Mouse (Mus musculus): Measurements from ENCODE around the gene Cdh16. TPM values are rescaled to one million over a fixed set of nuclear protein-coding genes. Genes with fewer than 3 reads are reported as not detected.

Cdh16 gene
- polyA plus RNA-seq, 1 experiment from 2014 or later = 26.4 TPM

GRCm38 (mm10) chr8:104601941-104602371 lies 22.2 kb downstream of the Cdh16 start:
- Histone ChIP-seq H3K9ac (ENCODE audit: low read length) (peak overlapping the region; percentile 66), H3K4me1 (ENCODE audit: control insufficient read depth in 2 of 2, insufficient read depth in 2 of 2, low read length in 2 of 2) (peaks cover 31 to 48% of the 10 kb centered on the region in 2 experiments), H3K9me3 (ENCODE audit: control insufficient read depth, low read length) (no peaks in the 10 kb centered on the region), H3K27me3 (ENCODE audit: control insufficient read depth, insufficient read depth, low read length) (no peaks in the 10 kb centered on the region), H3K27ac (replicated peaks in 1 of 2; ENCODE audit: control insufficient read depth in 1 of 2, insufficient read depth in 1 of 2, low read depth in 2 of 2, low read length in 2 of 2) (peak overlapping the region; percentile 51 to 89; a peak in 3 of 4 replicates), H3K4me2 (ENCODE audit: low read length) (peak overlapping the region; percentile 71), H3K36me3 (ENCODE audit: control insufficient read depth, insufficient read depth, low read length) (no peaks in the 10 kb centered on the region), H3K4me3 (ENCODE audit: control insufficient read depth in 1 of 2, insufficient read depth in 1 of 2, low read depth in 1 of 2, low read length in 2 of 2) (peak overlapping the region; percentile 16 to 33; a peak in 3 of 4 replicates)
- no peak for ATAC-seq (ENCODE audit: insufficient number of reproducible peaks, insufficient read depth, low FRiP score, low read depth)
- 1% methylated on average over 12 of the region's 12 CpGs for WGBS

GRCm38 (mm10) chr8:104601386-104601785 lies 22.8 kb downstream of the Cdh16 start:
- Histone ChIP-seq H3K4me2 (ENCODE audit: low read length) (peak overlapping the region; percentile 71), H3K9me3 (ENCODE audit: control insufficient read depth, low read length) (no peaks in the 10 kb centered on the region), H3K4me3 (ENCODE audit: control insufficient read depth in 1 of 2, insufficient read depth in 1 of 2, low read depth in 1 of 2, low read length in 2 of 2) (no peak overlapping the region), H3K27ac (replicated peaks in 1 of 2; ENCODE audit: control insufficient read depth in 1 of 2, insufficient read depth in 1 of 2, low read depth in 2 of 2, low read length in 2 of 2) (peak overlapping the region in 1 of 2 experiments; percentile 16; a peak in 1 of 4 replicates), H3K27me3 (ENCODE audit: control insufficient read depth, insufficient read depth, low read length) (no peaks in the 10 kb centered on the region), H3K9ac (ENCODE audit: low read length) (peak overlapping the region; percentile 66), H3K4me1 (ENCODE audit: control insufficient read depth in 2 of 2, insufficient read depth in 2 of 2, low read length in 2 of 2) (peaks cover 27 to 42% of the 10 kb centered on the region in 2 experiments), H3K36me3 (ENCODE audit: control insufficient read depth, insufficient read depth, low read length) (peaks cover under 1% of the 10 kb centered on the region; the same call in 1 of the 2 replicates)
- ATAC-seq (ENCODE audit: insufficient number of reproducible peaks, insufficient read depth, low FRiP score, low read depth) = no peak
- WGBS = 39% methylated on average over 7 of the region's 7 CpGs

- no peak overlapping the region for H3K9ac ChIP-seq (ENCODE audit: low read length)
- H3K4me1 ChIP-seq (ENCODE audit: control insufficient read depth in 2 of 2, insufficient read depth in 2 of 2, low read length in 2 of 2) = peaks cover 15% of the 10 kb centered on the region in 2 experiments
- WGBS = 49% methylated on average over 6 of the region's 6 CpGs
- H3K27me3 ChIP-seq (ENCODE audit: control insufficient read depth, insufficient read depth, low read length) = no peaks in the 10 kb centered on the region
- no peaks in the 10 kb centered on the region for H3K9me3 ChIP-seq (ENCODE audit: control insufficient read depth, low read length)
- no peak overlapping the region for H3K27ac ChIP-seq (replicated peaks in 1 of 2; ENCODE audit: control insufficient read depth in 1 of 2, insufficient read depth in 1 of 2, low read depth in 2 of 2, low read length in 2 of 2)
- peaks cover 23% of the 10 kb centered on the region for H3K36me3 ChIP-seq (ENCODE audit: control insufficient read depth, insufficient read depth, low read length)
- ATAC-seq (ENCODE audit: insufficient number of reproducible peaks, insufficient read depth, low FRiP score, low read depth) = no peak
- no peak overlapping the region for H3K4me3 ChIP-seq (ENCODE audit: control insufficient read depth in 1 of 2, insufficient read depth in 1 of 2, low read depth in 1 of 2, low read length in 2 of 2)
- H3K4me2 ChIP-seq (ENCODE audit: low read length) = no peak overlapping the region
Observed at GRCm38 (mm10) chr8:104598496-104598895, 25.7 kb downstream of the Cdh16 start.

GRCm38 (mm10) chr8:104597656-104598055 lies 26.5 kb downstream of the Cdh16 start:
- no peak for ATAC-seq (ENCODE audit: insufficient number of reproducible peaks, insufficient read depth, low FRiP score, low read depth)
- Histone ChIP-seq H3K4me2 (ENCODE audit: low read length) (no peak overlapping the region), H3K9ac (ENCODE audit: low read length) (no peak overlapping the region), H3K4me1 (ENCODE audit: control insufficient read depth in 2 of 2, insufficient read depth in 2 of 2, low read length in 2 of 2) (peaks cover 9 to 10% of the 10 kb centered on the region in 2 experiments), H3K9me3 (ENCODE audit: control insufficient read depth, low read length) (no peaks in the 10 kb centered on the region), H3K27me3 (ENCODE audit: control insufficient read depth, insufficient read depth, low read length) (no peaks in the 10 kb centered on the region), H3K27ac (replicated peaks in 1 of 2; ENCODE audit: control insufficient read depth in 1 of 2, insufficient read depth in 1 of 2, low read depth in 2 of 2, low read length in 2 of 2) (no peak overlapping the region), H3K4me3 (ENCODE audit: control insufficient read depth in 1 of 2, insufficient read depth in 1 of 2, low read depth in 1 of 2, low read length in 2 of 2) (no peak overlapping the region), H3K36me3 (ENCODE audit: control insufficient read depth, insufficient read depth, low read length) (peaks cover 25% of the 10 kb centered on the region)
- 74% methylated on average over 6 of the region's 6 CpGs for WGBS

GRCm38 (mm10) chr8:104595773-104596536 lies 28.2 kb downstream of the Cdh16 start:
- no peak for ATAC-seq (ENCODE audit: insufficient number of reproducible peaks, insufficient read depth, low FRiP score, low read depth)
- no peak overlapping the region for H3K9ac ChIP-seq (ENCODE audit: low read length)
- H3K9me3 ChIP-seq (ENCODE audit: control insufficient read depth, low read length) = no peaks in the 10 kb centered on the region
- peaks cover 3 to 5% of the 10 kb centered on the region in 2 experiments; a peak in 3 of 4 replicates for H3K4me1 ChIP-seq (ENCODE audit: control insufficient read depth in 2 of 2, insufficient read depth in 2 of 2, low read length in 2 of 2)
- 80% methylated on average over 21 of the region's 21 CpGs for WGBS
- peaks cover 25% of the 10 kb centered on the region for H3K36me3 ChIP-seq (ENCODE audit: control insufficient read depth, insufficient read depth, low read length)
- H3K27ac ChIP-seq (replicated peaks in 1 of 2; ENCODE audit: control insufficient read depth in 1 of 2, insufficient read depth in 1 of 2, low read depth in 2 of 2, low read length in 2 of 2) = no peak overlapping the region
- no peak overlapping the region for H3K4me2 ChIP-seq (ENCODE audit: low read length)
- no peaks in the 10 kb centered on the region for H3K27me3 ChIP-seq (ENCODE audit: control insufficient read depth, insufficient read depth, low read length)
- H3K4me3 ChIP-seq (ENCODE audit: control insufficient read depth in 1 of 2, insufficient read depth in 1 of 2, low read depth in 1 of 2, low read length in 2 of 2) = no peak overlapping the region

- peaks cover 3 to 8% of the 10 kb centered on the region in 2 experiments; a peak in 3 of 4 replicates for H3K4me1 ChIP-seq (ENCODE audit: control insufficient read depth in 2 of 2, insufficient read depth in 2 of 2, low read length in 2 of 2)
- H3K36me3 ChIP-seq (ENCODE audit: control insufficient read depth, insufficient read depth, low read length) = peaks cover 25% of the 10 kb centered on the region
- no peaks in the 10 kb centered on the region for H3K9me3 ChIP-seq (ENCODE audit: control insufficient read depth, low read length)
- H3K27me3 ChIP-seq (ENCODE audit: control insufficient read depth, insufficient read depth, low read length) = no peaks in the 10 kb centered on the region
- WGBS = 91% methylated on average over 19 of the region's 19 CpGs
- no peak overlapping the region for H3K4me2 ChIP-seq (ENCODE audit: low read length)
- H3K4me3 ChIP-seq (ENCODE audit: control insufficient read depth in 1 of 2, insufficient read depth in 1 of 2, low read depth in 1 of 2, low read length in 2 of 2) = no peak overlapping the region
- no peak overlapping the region for H3K27ac ChIP-seq (replicated peaks in 1 of 2; ENCODE audit: control insufficient read depth in 1 of 2, insufficient read depth in 1 of 2, low read depth in 2 of 2, low read length in 2 of 2)
- ATAC-seq (ENCODE audit: insufficient number of reproducible peaks, insufficient read depth, low FRiP score, low read depth) = no peak
- H3K9ac ChIP-seq (ENCODE audit: low read length) = no peak overlapping the region
Observed at GRCm38 (mm10) chr8:104594611-104595362, 29.4 kb downstream of the Cdh16 start.

- no peaks in the 10 kb centered on the region for H3K9me3 ChIP-seq (ENCODE audit: control insufficient read depth, low read length)
- no peak overlapping the region for H3K27ac ChIP-seq (replicated peaks in 1 of 2; ENCODE audit: control insufficient read depth in 1 of 2, insufficient read depth in 1 of 2, low read depth in 2 of 2, low read length in 2 of 2)
- H3K4me1 ChIP-seq (ENCODE audit: control insufficient read depth in 2 of 2, insufficient read depth in 2 of 2, low read length in 2 of 2) = peaks cover 3 to 8% of the 10 kb centered on the region in 2 experiments; a peak in 3 of 4 replicates
- H3K9ac ChIP-seq (ENCODE audit: low read length) = no peak overlapping the region
- no peak overlapping the region for H3K4me2 ChIP-seq (ENCODE audit: low read length)
- H3K27me3 ChIP-seq (ENCODE audit: control insufficient read depth, insufficient read depth, low read length) = no peaks in the 10 kb centered on the region
- H3K36me3 ChIP-seq (ENCODE audit: control insufficient read depth, insufficient read depth, low read length) = peaks cover 25% of the 10 kb centered on the region
- 89% methylated on average over 31 of the region's 31 CpGs for WGBS
- ATAC-seq (ENCODE audit: insufficient number of reproducible peaks, insufficient read depth, low FRiP score, low read depth) = no peak
- H3K4me3 ChIP-seq (ENCODE audit: control insufficient read depth in 1 of 2, insufficient read depth in 1 of 2, low read depth in 1 of 2, low read length in 2 of 2) = no peak overlapping the region
Observed at GRCm38 (mm10) chr8:104593536-104594325, 30.5 kb downstream of the Cdh16 start.
